Mouse (Mus musculus) stomach, embryonic 14.5 days (tissue): Measurements from ENCODE around the gene Asic2. TPM values are rescaled to one million over a fixed set of nuclear protein-coding genes. Genes with fewer than 3 reads are reported as not detected.

Experiments
- ATAC-seq: fragments of 200-750 bp; cut with Nextera tagmentation; 2 replicates; pipeline ENCODE4 v1.8.0; 2017; ENCODE audit warnings: low read depth, moderate TSS enrichment; ENCODE audit not compliant: insufficient number of reproducible peaks, insufficient read depth, low FRiP score
- H3K27ac ChIP-seq: fragments of 300-500 bp; sonication (generic); 2 replicates; pipeline ENCODE4 v1.5.1; 2014; ENCODE audit warnings: mild to moderate bottlenecking, low read length, moderate library complexity, mixed read lengths
- H3K27me3 ChIP-seq: fragments of 300-500 bp; sonication (generic); 2 replicates; pipeline ENCODE4 v1.6.1; 2014; ENCODE audit warnings: low read length, control low read depth, mixed read lengths; ENCODE audit not compliant: control insufficient read depth, insufficient read depth
- H3K36me3 ChIP-seq: fragments of 300-500 bp; sonication (generic); 2 replicates; pipeline ENCODE4 v1.6.1; 2014; ENCODE audit warnings: mild to moderate bottlenecking, control low read depth, low read length, moderate library complexity, mixed read lengths; ENCODE audit not compliant: control insufficient read depth, insufficient read depth
- H3K4me1 ChIP-seq: fragments of 300-500 bp; sonication (generic); 2 replicates; pipeline ENCODE4 v1.6.1; 2014; ENCODE audit warnings: low read length, control low read depth, mixed read lengths; ENCODE audit not compliant: control insufficient read depth, insufficient read depth
- H3K4me2 ChIP-seq: fragments of 300-500 bp; sonication (generic); replicated peaks from 2 replicates; pipeline ENCODE4 v1.6.1; 2014; ENCODE audit warnings: low read depth, low read length, control low read depth
- H3K4me3 ChIP-seq: fragments of 300-500 bp; sonication (generic); 2 replicates; pipeline ENCODE4 v1.5.1; 2014; ENCODE audit warnings: low read depth, low read length, control low read depth
- H3K9ac ChIP-seq: fragments of 300-500 bp; sonication (generic); replicated peaks from 2 replicates; pipeline ENCODE4 v1.6.1; 2014; ENCODE audit warnings: low read depth, mild to moderate bottlenecking, control low read depth, low read length, moderate library complexity, mixed read lengths
- H3K9me3 ChIP-seq: fragments of 300-500 bp; sonication (generic); 2 replicates; pipeline ENCODE4 v1.6.1; 2016; ENCODE audit warnings: low read depth, low read length, control low read depth; ENCODE audit not compliant: control insufficient read depth
- WGBS: fragments of 180-500 bp; shearing (Covaris S2); extraction: QIAGEN DNeasy Blood & Tissue Kit; methylation state at CpG from one replicate; pipeline ENCODE4 v1.1.7; 2014; 5-methylcytosine and 5-hydroxymethylcytosine counted together
- polyA plus RNA-seq: library from polyadenylated mRNA; unstranded; fragments of >200 nt; fragmentation: Nextera tagmentation; extraction: Ambion mirVana; gene quantifications from 2 replicates; pipeline ENCODE4 v1.2.1, GENCODE M21; 2014

Gene Asic2
- 0.22 and 0.27 TPM in 2 replicates for polyA plus RNA-seq

DNA sequence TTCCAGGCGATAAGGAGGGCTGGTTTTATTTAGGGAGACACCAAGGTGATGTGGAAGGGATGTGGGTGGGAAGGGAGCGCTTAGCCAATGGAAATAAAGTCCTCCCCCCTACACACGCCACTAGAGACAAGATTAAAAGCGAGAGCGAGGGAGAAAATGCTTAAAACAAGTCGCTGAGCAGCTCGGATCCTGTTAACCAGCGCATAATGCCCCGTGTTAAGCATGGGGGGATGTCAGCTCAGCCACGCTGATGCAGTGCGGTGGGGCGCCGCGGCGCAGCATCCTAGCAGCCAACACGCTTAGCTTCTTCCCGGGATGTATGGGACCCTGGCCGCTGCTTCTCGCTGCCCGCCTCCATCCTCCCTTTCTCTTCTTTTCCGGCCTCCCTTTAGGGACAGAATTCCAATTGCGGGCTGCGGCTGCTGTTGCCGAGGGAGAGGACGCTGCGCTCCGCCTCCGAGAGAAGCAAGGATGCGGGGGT, at the start of gene Asic2:
Asic2 (minus strand) TSS at position 57 of the 481 bp plus-strand sequence.
- no peaks in the 10 kb centered on the region for H3K36me3 ChIP-seq
- H3K4me3 ChIP-seq: no peak within 1 kb of the TSS
- no peaks in the 10 kb centered on the region for H3K9me3 ChIP-seq
- ATAC-seq: no peak
- peak within 1 kb of the TSS; percentile 25; the same call in 1 of the 2 replicates for H3K4me2 ChIP-seq
- no peak within 1 kb of the TSS for H3K27ac ChIP-seq
- no peaks in the 10 kb centered on the region for H3K4me1 ChIP-seq
- WGBS: 3% methylated on average over 29 of the region's 29 CpGs
- H3K9ac ChIP-seq: no peak within 1 kb of the TSS
- peaks cover 14% of the 10 kb centered on the region for H3K27me3 ChIP-seq

GRCm38 (mm10) chr11:82016181-82016780, 48.0 kb upstream of the Asic2 start:
- H3K27ac ChIP-seq: no peak overlapping the region
- WGBS: 72% methylated on average over 3 of the region's 3 CpGs

GRCm38 (mm10) chr11:82015066-82015465, 46.8 kb upstream of the Asic2 start:
- Histone ChIP-seq H3K36me3 (no peaks in the 10 kb centered on the region), H3K9me3 (no peaks in the 10 kb centered on the region), H3K27me3 (no peaks in the 10 kb centered on the region), H3K4me1 (no peaks in the 10 kb centered on the region), H3K27ac (no peak overlapping the region), H3K9ac (no peak overlapping the region), H3K4me2 (no peak overlapping the region), H3K4me3 (no peak overlapping the region)
- WGBS: 46% methylated on average over 2 of the region's 2 CpGs
- no peak for ATAC-seq

More at GRCm38 (mm10) chr11:82016181-82016780, 48.0 kb upstream of the Asic2 start:
- H3K9me3 ChIP-seq: no peaks in the 10 kb centered on the region
- H3K4me2 ChIP-seq: no peak overlapping the region
- no peaks in the 10 kb centered on the region for H3K4me1 ChIP-seq
- H3K9ac ChIP-seq: no peak overlapping the region
- no peaks in the 10 kb centered on the region for H3K27me3 ChIP-seq
- ATAC-seq: no peak
- no peaks in the 10 kb centered on the region for H3K36me3 ChIP-seq
- H3K4me3 ChIP-seq: no peak overlapping the region

DNA sequence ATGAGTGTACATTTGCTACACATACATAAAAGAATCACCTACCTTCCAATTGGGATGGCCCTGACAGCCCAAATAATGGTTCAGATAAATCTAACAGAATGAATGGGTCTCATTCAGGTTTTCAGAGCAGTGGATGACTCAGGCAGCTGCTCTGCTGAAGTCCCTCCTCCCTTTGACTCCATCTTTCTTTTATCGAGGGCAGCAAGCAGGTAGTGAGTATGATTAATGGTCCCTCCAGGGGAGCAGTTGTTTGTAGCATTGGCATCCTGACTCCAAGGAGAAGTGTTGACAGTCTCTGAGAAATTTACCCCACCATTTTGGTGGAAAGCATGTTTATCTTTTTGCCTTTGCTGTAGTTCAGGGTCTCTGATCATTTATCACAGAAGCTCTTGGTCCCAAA, 45.5 kb upstream of the Asic2 start:
- WGBS: 10% methylated on average over 1 of the region's 1 CpGs

DNA sequence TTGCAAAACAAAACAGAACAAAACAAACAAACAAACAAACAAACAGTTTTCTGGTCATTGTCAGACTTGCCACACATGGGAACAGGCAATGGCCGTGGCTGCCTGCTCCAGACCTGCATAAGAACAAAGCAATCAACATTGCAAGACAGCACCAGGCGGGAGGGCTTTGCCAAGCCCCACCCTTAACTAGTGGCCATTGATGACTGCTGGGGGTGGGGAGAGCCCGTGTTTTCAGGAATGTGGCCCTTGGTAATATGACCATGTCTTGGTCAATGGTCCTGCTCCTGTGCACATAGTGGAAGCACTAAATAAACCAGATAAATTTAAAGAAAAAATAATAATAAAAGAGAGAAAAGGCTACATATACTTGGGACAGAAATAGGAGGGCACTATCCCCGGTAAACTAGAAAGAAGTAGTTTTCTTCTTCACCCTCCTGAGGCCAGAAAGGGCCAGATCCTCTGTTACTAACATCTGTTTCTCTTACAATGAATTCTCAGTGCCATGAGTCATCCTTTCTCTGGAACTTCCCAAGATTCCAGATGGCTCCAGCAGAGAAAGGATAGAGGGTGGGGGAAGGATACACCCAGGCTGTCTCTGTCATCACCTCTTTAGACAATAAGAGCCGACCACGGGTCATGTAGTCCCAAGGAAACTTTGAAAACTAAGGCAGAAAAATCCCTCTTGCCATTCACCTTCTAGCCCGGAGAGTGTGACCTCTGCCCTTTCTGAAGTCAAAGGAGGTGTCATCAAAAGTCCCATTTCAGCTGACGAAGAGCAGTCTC, 43.3 kb upstream of the Asic2 start:
- Histone ChIP-seq H3K4me3 (no peak overlapping the region), H3K4me1 (no peaks in the 10 kb centered on the region), H3K36me3 (no peaks in the 10 kb centered on the region), H3K27ac (no peak overlapping the region), H3K9ac (no peak overlapping the region), H3K9me3 (no peaks in the 10 kb centered on the region), H3K27me3 (no peaks in the 10 kb centered on the region), H3K4me2 (no peak overlapping the region)
- 57% methylated on average over 8 of the region's 8 CpGs for WGBS
- no peak for ATAC-seq

More for the DNA sequence above, 45.5 kb upstream of the Asic2 start:
- Histone ChIP-seq H3K36me3 (no peaks in the 10 kb centered on the region), H3K27ac (no peak overlapping the region), H3K9ac (no peak overlapping the region), H3K4me2 (no peak overlapping the region), H3K9me3 (no peaks in the 10 kb centered on the region), H3K27me3 (no peaks in the 10 kb centered on the region), H3K4me3 (no peak overlapping the region), H3K4me1 (no peaks in the 10 kb centered on the region)
- no peak for ATAC-seq

DNA sequence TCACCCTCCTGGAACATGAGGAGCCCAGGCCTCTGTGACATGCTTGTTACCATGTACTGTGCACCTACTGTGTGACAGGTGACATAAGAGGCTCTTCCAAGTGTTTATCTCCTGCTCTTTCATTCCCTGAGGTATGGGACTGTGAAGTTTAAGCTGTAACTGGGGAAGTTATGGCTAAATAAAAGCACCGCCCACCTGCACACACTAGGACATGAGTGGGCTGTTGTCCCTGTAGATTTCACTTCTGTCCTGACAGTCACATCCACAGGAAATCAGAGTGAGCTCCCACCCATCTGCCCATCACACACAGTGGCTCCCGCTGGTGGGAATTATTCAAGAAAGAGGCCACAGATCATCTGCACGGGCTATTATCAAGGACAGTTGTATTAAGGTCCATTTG, 41.9 kb upstream of the Asic2 start:
- H3K36me3 ChIP-seq: no peaks in the 10 kb centered on the region
- no peaks in the 10 kb centered on the region for H3K27me3 ChIP-seq
- H3K4me2 ChIP-seq: no peak overlapping the region
- H3K9ac ChIP-seq: no peak overlapping the region
- ATAC-seq: no peak
- no peaks in the 10 kb centered on the region for H3K9me3 ChIP-seq
- H3K4me1 ChIP-seq: no peaks in the 10 kb centered on the region
- H3K27ac ChIP-seq: no peak overlapping the region
- H3K4me3 ChIP-seq: no peak overlapping the region
- WGBS: 88% methylated on average over 3 of the region's 3 CpGs

- ATAC-seq: no peak
- H3K9ac ChIP-seq: no peak overlapping the region
- no peaks in the 10 kb centered on the region for H3K9me3 ChIP-seq
- no peaks in the 10 kb centered on the region for H3K27me3 ChIP-seq
- no peaks in the 10 kb centered on the region for H3K4me1 ChIP-seq
- H3K27ac ChIP-seq: no peak overlapping the region
- 56% methylated on average over 12 of the region's 12 CpGs for WGBS
- H3K4me3 ChIP-seq: no peak overlapping the region
- H3K36me3 ChIP-seq: no peaks in the 10 kb centered on the region
- no peak overlapping the region for H3K4me2 ChIP-seq
These were observed 38.7 kb upstream of the Asic2 start for GRCm38 (mm10) chr11:82006796-82007423.

DNA sequence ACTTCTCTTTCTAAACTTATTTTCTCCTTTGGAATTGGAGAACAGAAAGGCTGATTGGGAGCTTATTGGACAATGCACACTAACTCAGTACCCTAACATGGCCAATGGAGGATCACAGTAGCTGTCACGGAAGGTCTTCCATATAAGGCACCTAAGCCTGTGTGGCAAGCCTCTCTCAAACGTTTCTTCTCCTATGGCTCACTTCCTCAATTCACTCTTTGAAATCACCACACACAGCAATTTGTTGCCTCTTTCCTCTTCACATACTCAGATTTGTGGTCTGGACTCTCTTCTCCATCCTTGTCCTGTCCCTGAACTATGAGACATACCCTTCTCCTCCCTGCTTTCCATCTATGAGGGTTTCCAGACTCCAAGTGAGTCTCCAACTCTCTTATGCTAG, 36.6 kb upstream of the Asic2 start:
- H3K4me3 ChIP-seq: no peak overlapping the region
- no peaks in the 10 kb centered on the region for H3K27me3 ChIP-seq
- no peak overlapping the region for H3K27ac ChIP-seq
- no peaks in the 10 kb centered on the region for H3K4me1 ChIP-seq
- H3K9me3 ChIP-seq: no peaks in the 10 kb centered on the region
- ATAC-seq: no peak
- no peaks in the 10 kb centered on the region for H3K36me3 ChIP-seq
- no peak overlapping the region for H3K9ac ChIP-seq
- 52% methylated on average over 2 of the region's 2 CpGs for WGBS
- H3K4me2 ChIP-seq: no peak overlapping the region
